Mouse (Mus musculus): ENCODE measurements around the gene 4632433K11Rik. TPM values are rescaled to one million over a fixed set of nuclear protein-coding genes. Genes with fewer than 3 reads are reported as not detected.
"Not testable (repeated sequence)": the region's sequence is repeated elsewhere in the genome, so short reads cannot be mapped to it uniquely, and the experiment has no call there.

The 4632433K11Rik gene
- polyA plus RNA-seq, 1 experiment from 2014 or later = not detected

DNA sequence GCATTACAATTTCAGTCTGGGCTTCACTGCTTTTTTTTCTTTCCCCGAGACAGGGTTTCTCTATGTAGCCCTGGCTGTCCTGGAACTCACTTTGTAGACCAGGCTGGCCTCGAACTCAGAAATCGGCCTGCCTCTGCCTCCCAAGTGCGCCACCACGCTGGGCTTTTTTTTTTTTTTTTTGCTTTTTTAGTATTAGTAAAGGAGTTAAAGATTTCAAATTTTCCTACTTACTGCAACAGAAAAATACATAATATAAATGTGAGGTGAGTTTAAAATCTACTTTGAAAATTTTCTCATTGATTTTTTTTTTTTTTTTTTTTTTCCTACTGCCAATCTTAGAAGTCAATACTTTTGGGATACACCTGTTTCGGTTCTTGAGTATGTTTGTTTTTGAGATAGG is 31.0 kb downstream of the 4632433K11Rik start:
- Histone ChIP-seq H3K4me1 (ENCODE audit: control insufficient read depth, insufficient read depth, low read length) (peaks cover 23% of the 10 kb centered on the region), H3K27me3 (ENCODE audit: control insufficient read depth, insufficient read depth, low read length) (no peaks in the 10 kb centered on the region), H3K9me3 (ENCODE audit: control insufficient read depth, low read length) (no peaks in the 10 kb centered on the region), H3K4me2 (ENCODE audit: low read length) (peak overlapping the region; percentile 97; the same call in 1 of the 2 replicates), H3K4me3 (replicated peaks; ENCODE audit: low read depth, low read length) (no peak overlapping the region), H3K27ac (replicated peaks; ENCODE audit: low read depth, low read length) (no peak overlapping the region), H3K36me3 (ENCODE audit: control insufficient read depth, insufficient read depth, low read length) (peaks cover 36% of the 10 kb centered on the region), H3K9ac (replicated peaks; ENCODE audit: low read length) (no peak overlapping the region)
- 96% methylated on average over 6 of the region's 6 CpGs for WGBS
- DNase-seq (no peak), ATAC-seq (ENCODE audit: low FRiP score, low TSS enrichment) (no peak)

DNA sequence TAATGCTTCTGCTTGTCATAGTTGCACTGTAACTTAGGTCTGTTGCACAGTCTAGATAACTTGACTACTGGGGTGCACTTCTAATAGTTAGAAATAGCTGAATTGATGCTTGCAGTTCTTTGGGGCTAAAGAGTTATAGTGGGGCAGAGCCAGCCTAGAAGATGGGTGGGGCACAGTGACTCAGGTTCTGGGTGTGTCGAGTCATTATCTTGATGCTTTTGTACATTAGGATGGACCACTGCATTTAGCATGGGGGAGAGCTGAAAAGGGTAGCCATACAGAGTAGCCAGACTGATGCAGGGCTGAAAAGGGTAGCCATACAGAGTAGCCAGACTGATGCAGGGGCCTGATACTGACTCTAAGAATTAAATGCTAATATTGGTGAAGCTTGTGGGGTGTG is 39.7 kb downstream of the 4632433K11Rik start:
- ATAC-seq (ENCODE audit: low FRiP score, low TSS enrichment) (no peak), DNase-seq (no peak)
- H3K9me3 ChIP-seq (ENCODE audit: control insufficient read depth, low read length) = no peaks in the 10 kb centered on the region
- H3K27me3 ChIP-seq (ENCODE audit: control insufficient read depth, insufficient read depth, low read length) = no peaks in the 10 kb centered on the region
- no peak overlapping the region for H3K4me3 ChIP-seq (replicated peaks; ENCODE audit: low read depth, low read length)
- no peaks in the 10 kb centered on the region for H3K4me1 ChIP-seq (ENCODE audit: control insufficient read depth, insufficient read depth, low read length)
- H3K27ac ChIP-seq (replicated peaks; ENCODE audit: low read depth, low read length) = no peak overlapping the region
- no peak overlapping the region for H3K4me2 ChIP-seq (ENCODE audit: low read length)
- WGBS = 80% methylated on average over 1 of the region's 1 CpGs
- H3K9ac ChIP-seq (replicated peaks; ENCODE audit: low read length) = no peak overlapping the region
- H3K36me3 ChIP-seq (ENCODE audit: control insufficient read depth, insufficient read depth, low read length) = peaks cover 98% of the 10 kb centered on the region

DNA sequence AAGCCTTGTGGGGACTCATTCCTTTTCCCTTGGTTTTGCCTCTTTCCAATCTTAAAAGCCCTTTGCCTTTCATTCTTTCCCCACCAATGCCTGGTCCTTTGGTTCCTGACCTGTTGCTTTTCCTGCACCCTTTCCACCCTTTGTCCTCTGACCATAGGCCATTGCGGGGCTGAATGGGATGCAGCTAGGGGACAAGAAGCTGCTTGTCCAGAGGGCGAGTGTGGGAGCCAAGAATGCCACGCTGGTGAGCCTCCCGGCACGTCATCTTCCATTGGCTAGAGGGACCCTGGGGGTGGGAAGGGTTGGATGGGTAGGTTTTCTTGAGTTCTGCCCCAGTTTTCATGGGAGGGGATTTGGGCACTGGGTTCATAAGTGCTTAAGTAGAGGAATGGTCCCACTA is 41.1 kb downstream of the 4632433K11Rik start:
- Histone ChIP-seq H3K9ac (replicated peaks; ENCODE audit: low read length) (no peak overlapping the region), H3K4me1 (ENCODE audit: control insufficient read depth, insufficient read depth, low read length) (no peaks in the 10 kb centered on the region), H3K9me3 (ENCODE audit: control insufficient read depth, low read length) (no peaks in the 10 kb centered on the region), H3K27me3 (ENCODE audit: control insufficient read depth, insufficient read depth, low read length) (no peaks in the 10 kb centered on the region), H3K4me3 (replicated peaks; ENCODE audit: low read depth, low read length) (no peak overlapping the region), H3K27ac (replicated peaks; ENCODE audit: low read depth, low read length) (no peak overlapping the region), H3K36me3 (ENCODE audit: control insufficient read depth, insufficient read depth, low read length) (peaks cover 88% of the 10 kb centered on the region), H3K4me2 (ENCODE audit: low read length) (no peak overlapping the region)
- 95% methylated on average over 5 of the region's 5 CpGs for WGBS
- ATAC-seq (ENCODE audit: low FRiP score, low TSS enrichment) (no peak), DNase-seq (no peak)

DNA sequence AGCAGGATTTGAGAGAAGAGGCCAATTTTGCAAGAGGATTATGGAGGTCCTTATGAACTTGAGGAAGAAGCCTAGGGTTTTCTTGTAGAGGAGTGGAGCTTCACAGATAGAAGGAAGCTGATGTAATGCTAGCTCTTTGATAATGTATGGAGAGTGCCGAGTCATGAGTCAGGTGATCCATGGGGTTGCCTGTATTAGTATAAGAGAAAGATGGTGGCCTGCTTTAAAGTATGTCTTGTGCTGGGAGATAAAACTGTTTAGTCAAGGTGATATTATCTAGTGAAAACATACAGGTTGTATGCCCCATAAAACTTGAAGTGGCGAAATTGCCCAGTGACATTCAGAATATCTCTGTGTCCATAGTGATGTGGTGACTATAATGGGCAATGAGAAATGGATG is 43.0 kb downstream of the 4632433K11Rik start:
- Histone ChIP-seq H3K36me3 (ENCODE audit: control insufficient read depth, insufficient read depth, low read length) (peaks cover 69% of the 10 kb centered on the region), H3K9me3 (ENCODE audit: control insufficient read depth, low read length) (no peaks in the 10 kb centered on the region), H3K9ac (replicated peaks; ENCODE audit: low read length) (no peak overlapping the region), H3K4me1 (ENCODE audit: control insufficient read depth, insufficient read depth, low read length) (peaks cover 13% of the 10 kb centered on the region), H3K4me3 (replicated peaks; ENCODE audit: low read depth, low read length) (no peak overlapping the region), H3K27ac (replicated peaks; ENCODE audit: low read depth, low read length) (no peak overlapping the region), H3K4me2 (ENCODE audit: low read length) (no peak overlapping the region), H3K27me3 (ENCODE audit: control insufficient read depth, insufficient read depth, low read length) (no peaks in the 10 kb centered on the region)
- DNase-seq = no peak
- ATAC-seq (ENCODE audit: low FRiP score, low TSS enrichment) = no peak
- WGBS = 94% methylated on average over 2 of the region's 2 CpGs

DNA sequence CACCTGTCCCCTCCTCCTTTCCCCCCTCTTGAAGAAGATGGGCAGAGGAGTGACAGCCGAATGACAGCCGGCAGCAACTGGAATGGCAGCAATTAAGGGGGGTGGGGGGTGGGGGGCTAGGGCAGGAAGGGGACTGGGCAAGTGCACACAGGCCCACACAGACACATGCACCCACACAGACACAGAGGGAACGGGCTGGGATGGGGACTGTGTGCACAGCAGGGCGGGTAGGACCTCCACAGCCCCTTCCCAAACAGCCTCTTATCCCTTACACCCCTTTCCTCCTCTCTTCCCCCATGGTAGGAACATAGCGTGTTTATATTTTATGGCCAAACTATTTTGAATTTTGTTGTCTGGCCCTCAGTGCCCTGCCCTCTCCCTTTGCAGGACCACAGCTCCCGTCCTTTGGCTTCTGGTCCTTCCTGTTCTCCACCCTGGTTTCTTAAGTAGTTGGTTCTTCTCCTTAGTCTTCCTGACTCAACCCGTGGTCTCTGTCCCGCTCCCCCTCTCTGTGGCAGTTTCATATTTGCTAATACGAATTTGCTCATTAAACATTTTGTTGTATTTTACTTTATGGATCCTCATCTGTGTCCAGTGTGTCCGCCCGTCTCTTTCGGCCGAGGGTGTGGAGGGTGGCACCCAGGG is 45.6 kb downstream of the 4632433K11Rik start:
- 50% methylated on average over 9 of the region's 13 CpGs for WGBS
- peak overlapping the region; percentile 85 for H3K4me3 ChIP-seq (replicated peaks; ENCODE audit: low read depth, low read length)
- DNase-seq; H3K27me3 ChIP-seq (ENCODE audit: control insufficient read depth, insufficient read depth, low read length); H3K9ac ChIP-seq (replicated peaks; ENCODE audit: low read length); H3K9me3 ChIP-seq (ENCODE audit: control insufficient read depth, low read length): not testable (repeated sequence)
- H3K36me3 ChIP-seq (ENCODE audit: control insufficient read depth, insufficient read depth, low read length) = peaks cover 52% of the 10 kb centered on the region
- peak overlapping the region; percentile 86 for H3K4me2 ChIP-seq (ENCODE audit: low read length)
- peak overlapping the region; percentile 89 for H3K27ac ChIP-seq (replicated peaks; ENCODE audit: low read depth, low read length)
- peak; percentile 43 for ATAC-seq (ENCODE audit: low FRiP score, low TSS enrichment)
- H3K4me1 ChIP-seq (ENCODE audit: control insufficient read depth, insufficient read depth, low read length) = peaks cover 21% of the 10 kb centered on the region

DNA sequence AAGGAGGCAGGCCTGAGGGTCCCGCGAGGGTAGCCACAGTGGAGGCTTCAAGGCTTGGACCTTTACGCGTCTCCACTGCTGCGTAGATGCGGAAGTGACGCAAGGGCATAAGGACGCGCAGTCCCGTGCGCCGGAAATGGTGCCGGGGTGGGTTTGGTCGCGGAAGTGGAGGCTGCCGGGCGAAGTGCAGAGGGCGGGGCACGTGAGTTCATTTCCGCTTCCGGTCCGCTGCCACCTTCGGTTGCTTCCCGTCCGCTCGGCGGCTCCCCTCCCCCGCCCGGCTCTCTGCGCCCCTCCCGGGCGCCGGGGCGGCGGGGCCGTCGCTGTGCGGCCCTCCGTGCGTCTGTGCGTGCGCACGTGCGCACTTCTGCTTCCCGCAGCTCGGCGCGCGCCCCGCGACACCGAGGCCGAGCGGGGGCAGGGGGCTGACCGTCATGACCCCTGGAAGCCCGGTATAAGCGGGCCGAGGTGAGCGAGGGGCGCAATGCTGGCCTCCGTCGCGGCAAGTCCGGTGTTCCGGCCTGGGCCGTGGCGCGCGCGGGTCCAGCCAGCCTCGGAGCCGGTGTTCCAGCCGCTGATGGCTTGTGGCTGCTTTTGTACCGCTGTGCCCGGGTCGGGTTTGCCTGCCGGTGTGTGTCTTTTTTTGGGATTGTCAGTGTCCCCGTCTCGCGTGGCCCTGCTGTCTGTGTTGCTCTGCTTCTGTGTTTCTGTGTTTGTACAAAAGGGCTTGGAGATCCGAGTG is 46.3 kb downstream of the 4632433K11Rik start, which contains the start of gene Epn1:
Gene Epn1 (plus strand): TSS at position 226 of the 742 bp plus-strand sequence.
- Histone ChIP-seq H3K4me2 (ENCODE audit: low read length) (peak within 1 kb of the TSS; percentile 86), H3K9ac (replicated peaks; ENCODE audit: low read length) (peak within 1 kb of the TSS; percentile 90), H3K4me3 (replicated peaks; ENCODE audit: low read depth, low read length) (peak within 1 kb of the TSS; percentile 85), H3K9me3 (ENCODE audit: control insufficient read depth, low read length) (no peaks in the 10 kb centered on the region), H3K27ac (replicated peaks; ENCODE audit: low read depth, low read length) (peak within 1 kb of the TSS; percentile 89), H3K36me3 (ENCODE audit: control insufficient read depth, insufficient read depth, low read length) (peaks cover 52% of the 10 kb centered on the region), H3K4me1 (ENCODE audit: control insufficient read depth, insufficient read depth, low read length) (peaks cover 21% of the 10 kb centered on the region), H3K27me3 (ENCODE audit: control insufficient read depth, insufficient read depth, low read length) (no peaks in the 10 kb centered on the region)
- under 1% methylated on average over 81 of the region's 81 CpGs for WGBS
- DNase-seq = peak; percentile 99
- ATAC-seq (ENCODE audit: low FRiP score, low TSS enrichment) = peak; percentile 97

DNA sequence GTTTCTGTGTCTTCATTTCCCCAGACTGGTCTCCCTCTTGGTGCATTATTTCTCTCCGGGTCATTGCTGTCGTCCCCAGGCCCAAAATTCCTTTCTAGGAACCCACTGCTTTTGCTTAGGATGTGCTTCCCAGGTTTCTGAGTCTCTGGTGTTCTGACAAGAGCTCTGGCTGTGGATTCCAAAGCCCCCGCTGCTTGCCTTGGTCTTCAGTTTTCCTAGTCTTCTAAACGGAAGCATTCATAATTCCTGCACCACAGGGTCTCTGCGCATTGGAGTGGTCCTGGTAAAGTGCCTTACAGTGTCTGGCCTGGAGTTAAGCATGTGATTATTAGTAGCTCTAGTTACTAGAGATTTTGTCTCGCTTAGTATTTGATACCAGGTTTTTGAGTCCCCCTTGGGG is 46.9 kb downstream of the 4632433K11Rik start:
- Histone ChIP-seq H3K9ac (replicated peaks; ENCODE audit: low read length) (peak overlapping the region; percentile 90), H3K4me1 (ENCODE audit: control insufficient read depth, insufficient read depth, low read length) (peaks cover 21% of the 10 kb centered on the region), H3K27ac (replicated peaks; ENCODE audit: low read depth, low read length) (peak overlapping the region; percentile 89), H3K9me3 (ENCODE audit: control insufficient read depth, low read length) (no peaks in the 10 kb centered on the region), H3K4me3 (replicated peaks; ENCODE audit: low read depth, low read length) (peak overlapping the region; percentile 85), H3K4me2 (ENCODE audit: low read length) (peak overlapping the region; percentile 86), H3K36me3 (ENCODE audit: control insufficient read depth, insufficient read depth, low read length) (peaks cover 52% of the 10 kb centered on the region), H3K27me3 (ENCODE audit: control insufficient read depth, insufficient read depth, low read length) (no peaks in the 10 kb centered on the region)
- DNase-seq (peak; percentile 7), ATAC-seq (ENCODE audit: low FRiP score, low TSS enrichment) (no peak)
- 21% methylated on average over 6 of the region's 6 CpGs for WGBS

DNA sequence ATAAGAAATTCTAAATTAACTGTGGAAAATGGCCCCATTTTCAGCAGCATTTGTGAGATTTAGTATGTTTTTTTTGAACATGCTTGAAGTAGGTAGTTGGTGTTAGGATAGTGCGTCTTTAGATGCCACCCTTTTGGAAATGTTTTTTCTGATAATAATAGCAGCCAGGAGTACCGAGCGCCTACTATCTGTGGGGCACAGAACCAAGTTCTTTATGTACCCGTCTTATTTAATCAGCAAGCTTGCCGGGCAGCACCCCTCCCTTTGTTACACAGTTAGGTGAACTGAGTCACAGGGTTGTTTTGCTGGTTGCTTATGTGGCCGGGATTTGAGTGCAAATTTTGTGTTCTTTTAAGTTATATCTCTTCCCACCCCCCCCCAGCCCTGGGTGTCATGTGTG is 47.3 kb downstream of the 4632433K11Rik start:
- H3K4me1 ChIP-seq (ENCODE audit: control insufficient read depth, insufficient read depth, low read length) = peaks cover 21% of the 10 kb centered on the region

More for the DNA sequence above, 47.3 kb downstream of the 4632433K11Rik start:
- 75% methylated on average over 6 of the region's 6 CpGs for WGBS
- Histone ChIP-seq H3K36me3 (ENCODE audit: control insufficient read depth, insufficient read depth, low read length) (peaks cover 52% of the 10 kb centered on the region), H3K27ac (replicated peaks; ENCODE audit: low read depth, low read length) (no peak overlapping the region), H3K27me3 (ENCODE audit: control insufficient read depth, insufficient read depth, low read length) (no peaks in the 10 kb centered on the region), H3K4me2 (ENCODE audit: low read length) (peak overlapping the region; percentile 86), H3K9me3 (ENCODE audit: control insufficient read depth, low read length) (no peaks in the 10 kb centered on the region), H3K4me3 (replicated peaks; ENCODE audit: low read depth, low read length) (peak overlapping the region; percentile 85), H3K9ac (replicated peaks; ENCODE audit: low read length) (peak overlapping the region; percentile 90; the same call in 1 of the 2 replicates)
- DNase-seq = no peak
- ATAC-seq (ENCODE audit: low FRiP score, low TSS enrichment) = no peak

Data from midbrain, embryonic 14.5 days (tissue).